Mouse (Mus musculus): Measurements from ENCODE around the gene Col6a6. TPM values are rescaled to one million over a fixed set of nuclear protein-coding genes. Genes with fewer than 3 reads are reported as not detected.

Col6a6 gene
- polyA plus RNA-seq, 1 experiment: 0.28 TPM

- Histone ChIP-seq H3K27ac (ENCODE audit: insufficient read depth, low read depth, low read length) (no peak overlapping the region), H3K27me3 (replicated peaks; ENCODE audit: control insufficient read depth, insufficient read depth, low read length) (no peaks in the 10 kb centered on the region), H3K36me3 (ENCODE audit: control insufficient read depth, insufficient read depth, low read length) (no peaks in the 10 kb centered on the region), H3K4me3 (ENCODE audit: insufficient read depth, low read depth, low read length) (no peak overlapping the region), H3K4me1 (ENCODE audit: control insufficient read depth, insufficient read depth, low read length) (no peaks in the 10 kb centered on the region)
- WGBS: 88% methylated on average over 4 of the region's 4 CpGs
- TF ChIP-seq CTCF (conservative IDR thresholded peaks at IDR 0.05; ENCODE audit: insufficient read depth, insufficient read length, low read depth, low read length) (no peak), POLR2A (IDR thresholded peaks at IDR 0.05; ENCODE audit: low read depth, low read length) (no peak)
- DNase-seq: no peak
Observed at GRCm38 (mm10) chr9:105784026-105784425, 43.9 kb downstream of the Col6a6 start.

- H3K4me3 ChIP-seq (ENCODE audit: insufficient read depth, low read depth, low read length): no peak overlapping the region
- no peak overlapping the region for H3K27ac ChIP-seq (ENCODE audit: insufficient read depth, low read depth, low read length)
- H3K36me3 ChIP-seq (ENCODE audit: control insufficient read depth, insufficient read depth, low read length): no peaks in the 10 kb centered on the region
- H3K4me1 ChIP-seq (ENCODE audit: control insufficient read depth, insufficient read depth, low read length): no peaks in the 10 kb centered on the region
- DNase-seq: no peak
- 94% methylated on average over 15 of the region's 15 CpGs for WGBS
- H3K27me3 ChIP-seq (replicated peaks; ENCODE audit: control insufficient read depth, insufficient read depth, low read length): no peaks in the 10 kb centered on the region
- TF ChIP-seq CTCF (conservative IDR thresholded peaks at IDR 0.05; ENCODE audit: insufficient read depth, insufficient read length, low read depth, low read length) (no peak), POLR2A (IDR thresholded peaks at IDR 0.05; ENCODE audit: low read depth, low read length) (no peak)
Observed at GRCm38 (mm10) chr9:105780696-105781095, 47.3 kb downstream of the Col6a6 start.

DNA sequence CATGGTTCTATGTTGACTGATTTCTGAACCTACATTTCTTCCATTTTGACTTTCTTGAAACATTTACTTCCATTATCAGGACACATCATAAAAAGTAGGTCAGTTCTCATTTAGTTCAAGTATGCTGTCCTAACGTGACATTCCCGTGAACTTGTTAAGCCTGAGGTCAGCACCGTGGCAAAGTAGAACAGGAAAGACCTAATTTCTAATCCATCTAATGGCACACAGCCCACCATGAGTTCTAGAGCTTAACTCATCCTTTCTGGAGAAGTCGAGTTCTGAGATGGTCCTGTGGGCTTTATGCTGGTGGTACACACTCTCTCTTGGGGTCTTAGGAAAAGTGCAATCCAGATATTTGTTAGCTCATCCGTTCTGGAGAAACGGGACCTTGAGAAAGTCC lies 49.2 kb downstream of the Col6a6 start:
- Histone ChIP-seq H3K4me3 (ENCODE audit: insufficient read depth, low read depth, low read length) (no peak overlapping the region), H3K27ac (ENCODE audit: insufficient read depth, low read depth, low read length) (no peak overlapping the region), H3K36me3 (ENCODE audit: control insufficient read depth, insufficient read depth, low read length) (no peaks in the 10 kb centered on the region), H3K27me3 (replicated peaks; ENCODE audit: control insufficient read depth, insufficient read depth, low read length) (no peaks in the 10 kb centered on the region), H3K4me1 (ENCODE audit: control insufficient read depth, insufficient read depth, low read length) (no peaks in the 10 kb centered on the region)
- TF ChIP-seq POLR2A (IDR thresholded peaks at IDR 0.05; ENCODE audit: low read depth, low read length): no peak
- peak; percentile 57 for DNase-seq
- WGBS: 62% methylated on average over 6 of the region's 6 CpGs

DNA sequence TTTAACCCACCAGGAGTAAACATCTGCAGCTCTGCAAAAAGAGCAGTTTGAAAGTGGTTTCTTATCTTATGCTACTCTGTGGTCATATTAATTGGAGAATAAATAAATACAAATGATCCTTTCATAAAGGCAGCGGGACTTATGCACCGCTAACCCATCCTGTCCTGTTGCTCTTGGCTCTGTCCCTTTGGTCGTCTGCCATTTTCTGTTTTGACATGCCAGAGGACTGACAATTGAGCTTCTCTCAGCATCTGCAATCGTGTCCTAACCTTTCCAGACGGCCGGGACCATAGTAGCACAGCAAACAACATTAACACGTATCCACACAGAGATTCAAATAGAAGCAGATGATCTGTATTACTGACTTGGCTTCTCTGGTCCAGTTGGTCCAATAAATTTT lies 53.1 kb downstream of the Col6a6 start:
- peak; percentile 67 for DNase-seq
- 80% methylated on average over 7 of the region's 7 CpGs for WGBS

DNA sequence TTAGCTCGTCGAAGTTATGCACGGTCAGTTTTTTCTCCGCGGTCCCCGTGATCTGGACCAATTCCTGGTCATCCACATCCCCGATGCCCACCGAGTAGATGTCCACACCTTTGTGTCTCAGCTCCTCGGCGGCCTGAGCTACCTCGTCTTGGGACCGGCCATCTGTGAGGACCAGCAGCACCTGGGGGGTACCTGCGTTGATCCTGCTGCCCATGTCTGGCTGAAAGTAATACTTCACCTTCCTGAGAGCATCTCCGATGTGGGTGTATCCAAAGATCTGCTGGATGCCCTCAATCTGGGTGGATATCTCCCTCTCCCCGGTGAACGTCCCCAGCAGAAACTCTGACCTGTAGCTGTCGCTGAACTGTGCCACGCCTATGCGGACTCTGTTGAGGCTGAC lies 53.6 kb downstream of the Col6a6 start:
- TF ChIP-seq CTCF (conservative IDR thresholded peaks at IDR 0.05; ENCODE audit: insufficient read depth, insufficient read length, low read depth, low read length) (no peak), POLR2A (IDR thresholded peaks at IDR 0.05; ENCODE audit: low read depth, low read length) (no peak)
- Histone ChIP-seq H3K36me3 (ENCODE audit: control insufficient read depth, insufficient read depth, low read length) (no peaks in the 10 kb centered on the region), H3K27ac (ENCODE audit: insufficient read depth, low read depth, low read length) (no peak overlapping the region), H3K4me3 (ENCODE audit: insufficient read depth, low read depth, low read length) (no peak overlapping the region), H3K27me3 (replicated peaks; ENCODE audit: control insufficient read depth, insufficient read depth, low read length) (no peaks in the 10 kb centered on the region), H3K4me1 (ENCODE audit: control insufficient read depth, insufficient read depth, low read length) (peaks cover 10% of the 10 kb centered on the region; the same call in 1 of the 2 replicates)
- DNase-seq: no peak
- WGBS: 92% methylated on average over 19 of the region's 19 CpGs

More for the DNA sequence above, 53.1 kb downstream of the Col6a6 start:
- Histone ChIP-seq H3K27ac (ENCODE audit: insufficient read depth, low read depth, low read length) (no peak overlapping the region), H3K36me3 (ENCODE audit: control insufficient read depth, insufficient read depth, low read length) (no peaks in the 10 kb centered on the region), H3K4me3 (ENCODE audit: insufficient read depth, low read depth, low read length) (no peak overlapping the region), H3K27me3 (replicated peaks; ENCODE audit: control insufficient read depth, insufficient read depth, low read length) (no peaks in the 10 kb centered on the region), H3K4me1 (ENCODE audit: control insufficient read depth, insufficient read depth, low read length) (peaks cover 10% of the 10 kb centered on the region; the same call in 1 of the 2 replicates)
- TF ChIP-seq CTCF (conservative IDR thresholded peaks at IDR 0.05; ENCODE audit: insufficient read depth, insufficient read length, low read depth, low read length) (no peak), POLR2A (IDR thresholded peaks at IDR 0.05; ENCODE audit: low read depth, low read length) (no peak)

DNA sequence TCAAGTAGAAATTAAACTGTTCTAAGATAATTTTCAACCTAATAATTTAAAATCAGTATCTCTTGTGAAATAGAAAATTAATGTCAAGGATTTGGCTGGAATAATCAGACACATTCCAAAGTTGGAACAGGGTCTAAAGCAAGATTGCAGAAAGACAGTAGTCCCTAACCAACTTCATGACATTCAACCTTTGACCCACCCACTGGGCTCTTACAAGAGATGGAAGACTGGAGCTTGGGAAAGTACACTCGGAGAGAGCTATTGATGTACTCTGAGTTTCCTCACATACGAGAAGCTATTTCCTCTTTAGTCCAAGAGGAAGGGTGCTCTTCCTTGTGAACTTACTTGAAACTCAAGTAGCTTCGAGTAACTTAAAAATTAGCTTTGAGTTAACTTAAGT lies 56.6 kb downstream of the Col6a6 start:
- no peaks in the 10 kb centered on the region for H3K27me3 ChIP-seq (replicated peaks; ENCODE audit: control insufficient read depth, insufficient read depth, low read length)
- H3K4me1 ChIP-seq (ENCODE audit: control insufficient read depth, insufficient read depth, low read length): peaks cover 10% of the 10 kb centered on the region; the same call in 1 of the 2 replicates
- H3K4me3 ChIP-seq (ENCODE audit: insufficient read depth, low read depth, low read length): no peak overlapping the region
- no peaks in the 10 kb centered on the region for H3K36me3 ChIP-seq (ENCODE audit: control insufficient read depth, insufficient read depth, low read length)
- 37% methylated on average over 3 of the region's 3 CpGs for WGBS
- DNase-seq: peak; percentile 79
- TF ChIP-seq CTCF (conservative IDR thresholded peaks at IDR 0.05; ENCODE audit: insufficient read depth, insufficient read length, low read depth, low read length) (no peak), POLR2A (IDR thresholded peaks at IDR 0.05; ENCODE audit: low read depth, low read length) (no peak)
- H3K27ac ChIP-seq (ENCODE audit: insufficient read depth, low read depth, low read length): no peak overlapping the region

DNA sequence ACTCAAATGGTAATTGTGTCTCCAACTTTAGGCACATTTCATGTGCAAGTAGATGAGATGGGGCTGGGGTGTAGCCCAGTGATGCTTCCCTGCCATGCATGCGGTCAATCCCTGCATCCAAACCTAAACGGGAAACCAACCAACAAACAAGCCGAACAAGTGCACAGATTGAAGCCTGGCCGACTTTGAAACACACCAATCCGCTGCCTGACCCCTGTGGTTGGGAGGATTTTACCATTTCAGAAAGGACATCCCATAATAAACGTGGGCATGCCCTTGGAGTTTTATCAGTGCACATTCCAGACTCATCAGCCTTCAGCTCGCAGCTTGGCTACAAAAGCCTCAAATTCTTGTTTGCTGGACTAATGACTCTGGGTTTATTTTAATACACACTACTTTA lies 57.3 kb downstream of the Col6a6 start:
- no peak overlapping the region for H3K4me3 ChIP-seq (ENCODE audit: insufficient read depth, low read depth, low read length)
- peak; percentile 12 for DNase-seq
- no peaks in the 10 kb centered on the region for H3K36me3 ChIP-seq (ENCODE audit: control insufficient read depth, insufficient read depth, low read length)
- 61% methylated on average over 7 of the region's 7 CpGs for WGBS
- no peak overlapping the region for H3K27ac ChIP-seq (ENCODE audit: insufficient read depth, low read depth, low read length)
- TF ChIP-seq POLR2A (IDR thresholded peaks at IDR 0.05; ENCODE audit: low read depth, low read length): no peak
- TF ChIP-seq CTCF (conservative IDR thresholded peaks at IDR 0.05; ENCODE audit: insufficient read depth, insufficient read length, low read depth, low read length): no peak
- H3K27me3 ChIP-seq (replicated peaks; ENCODE audit: control insufficient read depth, insufficient read depth, low read length): no peaks in the 10 kb centered on the region
- H3K4me1 ChIP-seq (ENCODE audit: control insufficient read depth, insufficient read depth, low read length): peaks cover 10% of the 10 kb centered on the region; the same call in 1 of the 2 replicates
